Mouse (Mus musculus): ENCODE measurements around the gene Snx15. TPM values are rescaled to one million over a fixed set of nuclear protein-coding genes. Genes with fewer than 3 reads are reported as not detected.

Gene Snx15
- polyA plus RNA-seq, 1 experiment from 2014 or later: 36.2 TPM

DNA sequence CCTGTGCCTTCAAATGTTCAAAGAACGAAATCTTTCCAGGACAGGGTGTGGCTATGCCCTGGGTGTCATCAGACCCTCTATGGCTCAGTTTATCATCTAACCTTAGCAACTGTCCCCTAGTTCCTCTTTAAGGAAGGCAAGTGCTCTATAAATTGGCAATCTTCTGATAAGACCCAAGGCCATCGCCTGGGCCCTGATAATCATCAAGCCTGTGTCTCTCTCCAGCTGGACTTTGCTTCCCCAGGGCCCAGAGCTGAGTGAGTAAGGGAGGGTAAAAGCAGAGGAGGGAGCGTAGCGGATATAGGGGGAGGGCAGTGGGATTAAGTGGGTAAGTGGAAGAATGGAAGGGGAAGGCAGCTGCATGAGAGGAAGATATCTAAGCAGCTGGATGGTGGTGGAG lies 23.6 kb downstream of the Snx15 start:
- H3K9me3 ChIP-seq (ENCODE audit: low read length): no peaks in the 10 kb centered on the region
- no peak overlapping the region for H3K4me3 ChIP-seq (ENCODE audit: low read length)
- no peaks in the 10 kb centered on the region for H3K36me3 ChIP-seq (ENCODE audit: insufficient read depth, low read length)
- no peaks in the 10 kb centered on the region for H3K27me3 ChIP-seq (ENCODE audit: insufficient read depth, low read length)
- no peak for ATAC-seq (ENCODE audit: low FRiP score, low TSS enrichment)
- 75% methylated on average over 4 of the region's 4 CpGs for WGBS
- no peaks in the 10 kb centered on the region for H3K4me1 ChIP-seq (ENCODE audit: insufficient read depth, low read length)
- no peak overlapping the region for H3K9ac ChIP-seq (replicated peaks; ENCODE audit: low read length)
- no peak overlapping the region for H3K27ac ChIP-seq (ENCODE audit: low read length)
- H3K4me2 ChIP-seq (replicated peaks; ENCODE audit: low read depth, low read length): no peak overlapping the region

GRCm38 (mm10) chr19:6102169-6102853 lies 25.8 kb downstream of the Snx15 start:
- no peak for ATAC-seq (ENCODE audit: low FRiP score, low TSS enrichment)
- WGBS: 82% methylated on average over 6 of the region's 6 CpGs
- Histone ChIP-seq H3K4me1 (ENCODE audit: insufficient read depth, low read length) (no peaks in the 10 kb centered on the region), H3K4me2 (replicated peaks; ENCODE audit: low read depth, low read length) (no peak overlapping the region), H3K36me3 (ENCODE audit: insufficient read depth, low read length) (no peaks in the 10 kb centered on the region), H3K27me3 (ENCODE audit: insufficient read depth, low read length) (no peaks in the 10 kb centered on the region), H3K27ac (ENCODE audit: low read length) (no peak overlapping the region), H3K9me3 (ENCODE audit: low read length) (no peaks in the 10 kb centered on the region), H3K9ac (replicated peaks; ENCODE audit: low read length) (no peak overlapping the region), H3K4me3 (ENCODE audit: low read length) (no peak overlapping the region)

- no peak overlapping the region for H3K27ac ChIP-seq (ENCODE audit: low read length)
- H3K4me3 ChIP-seq (ENCODE audit: low read length): no peak overlapping the region
- H3K9ac ChIP-seq (replicated peaks; ENCODE audit: low read length): no peak overlapping the region
- H3K27me3 ChIP-seq (ENCODE audit: insufficient read depth, low read length): no peaks in the 10 kb centered on the region
- H3K4me1 ChIP-seq (ENCODE audit: insufficient read depth, low read length): no peaks in the 10 kb centered on the region
- H3K36me3 ChIP-seq (ENCODE audit: insufficient read depth, low read length): no peaks in the 10 kb centered on the region
- no peak overlapping the region for H3K4me2 ChIP-seq (replicated peaks; ENCODE audit: low read depth, low read length)
- no peak for ATAC-seq (ENCODE audit: low FRiP score, low TSS enrichment)
- H3K9me3 ChIP-seq (ENCODE audit: low read length): no peaks in the 10 kb centered on the region
- 57% methylated on average over 6 of the region's 6 CpGs for WGBS
Observed at GRCm38 (mm10) chr19:6101186-6101585, 26.9 kb downstream of the Snx15 start.

DNA sequence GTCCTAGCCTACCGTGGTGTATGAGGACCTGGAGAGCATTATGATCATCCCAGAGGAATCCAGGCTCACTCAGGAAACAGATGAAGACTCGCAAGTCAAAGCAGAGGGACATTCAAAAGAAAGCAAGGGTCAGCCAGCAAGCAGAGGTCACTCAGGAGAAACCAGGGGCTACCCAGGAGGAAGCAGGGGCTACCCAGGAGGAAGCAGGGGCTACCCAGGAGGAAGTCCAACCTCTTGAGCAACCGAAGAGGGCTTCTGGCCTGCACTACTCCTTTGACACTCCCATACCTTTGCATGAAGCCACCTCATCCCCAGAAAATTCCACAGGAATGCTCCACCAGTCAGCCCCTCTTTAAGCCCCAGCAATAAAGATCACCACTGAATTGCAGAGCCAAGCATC lies 30.3 kb downstream of the Snx15 start:
- 86% methylated on average over 3 of the region's 3 CpGs for WGBS
- no peak overlapping the region for H3K9ac ChIP-seq (replicated peaks; ENCODE audit: low read length)
- ATAC-seq (ENCODE audit: low FRiP score, low TSS enrichment): no peak
- no peak overlapping the region for H3K4me2 ChIP-seq (replicated peaks; ENCODE audit: low read depth, low read length)
- no peak overlapping the region for H3K27ac ChIP-seq (ENCODE audit: low read length)
- H3K4me3 ChIP-seq (ENCODE audit: low read length): no peak overlapping the region
- H3K36me3 ChIP-seq (ENCODE audit: insufficient read depth, low read length): peaks cover 8% of the 10 kb centered on the region
- H3K27me3 ChIP-seq (ENCODE audit: insufficient read depth, low read length): no peaks in the 10 kb centered on the region
- no peaks in the 10 kb centered on the region for H3K9me3 ChIP-seq (ENCODE audit: low read length)
- H3K4me1 ChIP-seq (ENCODE audit: insufficient read depth, low read length): no peaks in the 10 kb centered on the region

DNA sequence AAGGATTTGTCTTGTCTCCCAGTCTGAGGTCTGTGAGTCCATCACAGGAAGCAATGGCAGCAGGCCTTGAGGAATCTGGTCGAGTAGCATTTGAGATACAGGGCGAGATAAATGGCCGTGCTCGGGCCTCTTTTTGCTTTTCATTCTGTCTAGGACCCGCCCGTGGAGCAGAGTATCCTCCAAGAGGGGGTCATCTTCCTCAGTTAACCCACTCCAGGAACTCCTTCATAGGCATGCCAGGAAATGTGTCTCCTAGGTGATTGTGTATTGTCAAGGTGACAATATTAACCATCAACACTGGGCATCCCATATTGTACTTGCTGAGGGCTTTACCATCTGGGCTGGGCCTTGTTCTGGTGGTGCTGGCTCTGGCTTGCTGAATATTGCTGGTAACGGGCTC lies 34.0 kb downstream of the Snx15 start, which contains the start of gene AC131692.1:
TSS of gene AC131692.1 (plus strand) at position 301 of the 400 bp plus-strand sequence.
- Histone ChIP-seq H3K4me2 (replicated peaks; ENCODE audit: low read depth, low read length) (no peak within 1 kb of the TSS), H3K27me3 (ENCODE audit: insufficient read depth, low read length) (no peaks in the 10 kb centered on the region), H3K9ac (replicated peaks; ENCODE audit: low read length) (no peak within 1 kb of the TSS), H3K4me1 (ENCODE audit: insufficient read depth, low read length) (no peaks in the 10 kb centered on the region), H3K36me3 (ENCODE audit: insufficient read depth, low read length) (peaks cover 31% of the 10 kb centered on the region), H3K27ac (ENCODE audit: low read length) (no peak within 1 kb of the TSS), H3K9me3 (ENCODE audit: low read length) (no peaks in the 10 kb centered on the region), H3K4me3 (ENCODE audit: low read length) (no peak within 1 kb of the TSS)
- no peak for ATAC-seq (ENCODE audit: low FRiP score, low TSS enrichment)
- 88% methylated on average over 7 of the region's 7 CpGs for WGBS

DNA sequence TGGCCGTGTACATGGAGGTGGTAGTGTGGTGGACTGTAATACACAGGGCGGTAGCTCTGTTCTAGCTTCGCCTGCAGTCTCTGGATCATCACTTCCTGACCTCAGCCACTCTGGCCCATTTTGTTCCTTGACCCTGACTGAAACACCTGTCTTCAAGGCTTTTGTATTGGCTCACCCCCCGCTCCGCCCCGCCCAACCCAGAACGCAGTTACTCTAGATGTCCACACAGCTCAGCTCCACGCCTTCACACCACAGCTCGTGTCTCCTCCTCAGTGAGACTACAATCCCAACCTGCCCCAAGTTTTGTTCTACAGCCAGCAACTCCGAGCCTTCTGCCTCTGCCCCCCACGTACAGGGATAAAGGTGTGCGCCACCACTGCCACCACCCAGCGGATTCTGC lies 39.3 kb downstream of the Snx15 start:
- H3K9me3 ChIP-seq (ENCODE audit: low read length): no peaks in the 10 kb centered on the region
- peaks cover 30% of the 10 kb centered on the region for H3K36me3 ChIP-seq (ENCODE audit: insufficient read depth, low read length)
- no peak overlapping the region for H3K4me3 ChIP-seq (ENCODE audit: low read length)
- 89% methylated on average over 13 of the region's 13 CpGs for WGBS
- no peak overlapping the region for H3K4me2 ChIP-seq (replicated peaks; ENCODE audit: low read depth, low read length)
- no peak overlapping the region for H3K9ac ChIP-seq (replicated peaks; ENCODE audit: low read length)
- peaks cover 9% of the 10 kb centered on the region for H3K4me1 ChIP-seq (ENCODE audit: insufficient read depth, low read length)
- H3K27me3 ChIP-seq (ENCODE audit: insufficient read depth, low read length): no peaks in the 10 kb centered on the region
- no peak overlapping the region for H3K27ac ChIP-seq (ENCODE audit: low read length)
- ATAC-seq (ENCODE audit: low FRiP score, low TSS enrichment): no peak

- H3K9ac ChIP-seq (replicated peaks; ENCODE audit: low read length): peak overlapping the region; percentile 80
- H3K36me3 ChIP-seq (ENCODE audit: insufficient read depth, low read length): peaks cover 23% of the 10 kb centered on the region
- ATAC-seq (ENCODE audit: low FRiP score, low TSS enrichment): peak; percentile 80
Observed at GRCm38 (mm10) chr19:6085417-6085879, 42.7 kb downstream of the Snx15 start.

GRCm38 (mm10) chr19:6084478-6085248 lies 43.4 kb downstream of the Snx15 start, which contains the start of the genes Zfpl1 and Cdca5:
Gene Zfpl1, minus strand, starts transcription at chr19:6084956.
Gene Cdca5, plus strand, starts transcription at chr19:6084983.
- Histone ChIP-seq H3K27ac (ENCODE audit: low read length) (peak within 1 kb of the TSS; percentile 65), H3K4me3 (ENCODE audit: low read length) (peak within 1 kb of the TSS; percentile 85), H3K4me2 (replicated peaks; ENCODE audit: low read depth, low read length) (peak within 1 kb of the TSS; percentile 91), H3K36me3 (ENCODE audit: insufficient read depth, low read length) (peaks cover 23% of the 10 kb centered on the region), H3K4me1 (ENCODE audit: insufficient read depth, low read length) (peaks cover 15% of the 10 kb centered on the region), H3K9me3 (ENCODE audit: low read length) (no peaks in the 10 kb centered on the region), H3K9ac (replicated peaks; ENCODE audit: low read length) (peak within 1 kb of the TSS; percentile 80), H3K27me3 (ENCODE audit: insufficient read depth, low read length) (no peaks in the 10 kb centered on the region)
- under 1% methylated on average over 58 of the region's 58 CpGs for WGBS
- ATAC-seq (ENCODE audit: low FRiP score, low TSS enrichment): peak; percentile 93

More at GRCm38 (mm10) chr19:6085417-6085879, 42.7 kb downstream of the Snx15 start:
- under 1% methylated on average over 17 of the region's 17 CpGs for WGBS
- H3K27me3 ChIP-seq (ENCODE audit: insufficient read depth, low read length): no peaks in the 10 kb centered on the region
- H3K4me2 ChIP-seq (replicated peaks; ENCODE audit: low read depth, low read length): peak overlapping the region; percentile 91
- peak overlapping the region; percentile 65 for H3K27ac ChIP-seq (ENCODE audit: low read length)
- peak overlapping the region; percentile 85 for H3K4me3 ChIP-seq (ENCODE audit: low read length)
- H3K4me1 ChIP-seq (ENCODE audit: insufficient read depth, low read length): peaks cover 15% of the 10 kb centered on the region
- H3K9me3 ChIP-seq (ENCODE audit: low read length): no peaks in the 10 kb centered on the region

GRCm38 (mm10) chr19:6082156-6082555 lies 45.9 kb downstream of the Snx15 start, which contains the start of gene Gm28374:
Gene Gm28374, minus strand, starts transcription at chr19:6082256.
- Histone ChIP-seq H3K27me3 (ENCODE audit: insufficient read depth, low read length) (no peaks in the 10 kb centered on the region), H3K36me3 (ENCODE audit: insufficient read depth, low read length) (peaks cover 19% of the 10 kb centered on the region), H3K4me2 (replicated peaks; ENCODE audit: low read depth, low read length) (no peak within 1 kb of the TSS), H3K9ac (replicated peaks; ENCODE audit: low read length) (no peak within 1 kb of the TSS), H3K4me1 (ENCODE audit: insufficient read depth, low read length) (peaks cover 15% of the 10 kb centered on the region), H3K4me3 (ENCODE audit: low read length) (no peak within 1 kb of the TSS), H3K9me3 (ENCODE audit: low read length) (no peaks in the 10 kb centered on the region), H3K27ac (ENCODE audit: low read length) (no peak within 1 kb of the TSS)
- WGBS: 93% methylated on average over 9 of the region's 9 CpGs
- no peak for ATAC-seq (ENCODE audit: low FRiP score, low TSS enrichment)
